Mouse (Mus musculus) G1E (cell line): ENCODE measurements around the gene Plxnc1.

ENCODE experiments used
- CTCF ChIP-seq: IDR thresholded peaks from 2 replicates; pipeline ENCODE4 v1.5.1; 2012; ENCODE audit warnings: low read depth, low read length, inconsistent platforms, mixed read lengths
- GATA1 ChIP-seq: IDR thresholded peaks from 2 replicates; pipeline ENCODE4 v1.6.1; 2012; ENCODE audit warnings: borderline replicate concordance, low read length, inconsistent platforms, mixed read lengths
- GATA2 ChIP-seq: IDR thresholded peaks from 2 replicates; pipeline ENCODE4 v1.6.1; 2012; ENCODE audit warnings: low read depth, low read length, inconsistent platforms, borderline replicate concordance
- POLR2AphosphoS5 ChIP-seq: IDR thresholded peaks from 2 replicates; pipeline ENCODE4 v1.6.1; 2012; ENCODE audit warnings: low read depth, low read length, inconsistent platforms; ENCODE audit not compliant: insufficient replicate concordance

- TF ChIP-seq CTCF (no peak), GATA2 (no peak), GATA1 (no peak), POLR2AphosphoS5 (no peak)
These were observed 1.2 kb downstream of the Plxnc1 start for GRCm38 (mm10) chr10:94943401-94943845.
